Mouse (Mus musculus): Measurements from ENCODE around the gene Gpr35. TPM values are rescaled to one million over a fixed set of nuclear protein-coding genes. Genes with fewer than 3 reads are reported as not detected.

The Gpr35 gene
- total RNA-seq, 2 experiments from 2014 or later: 0.25 to 0.61 TPM

GRCm38 (mm10) chr1:92912286-92912685 is 38.4 kb upstream of the Gpr35 start:
- H3K4me3 ChIP-seq: peak overlapping the region; percentile 96
- no peak for TF ChIP-seq CTCF (IDR thresholded peaks at IDR 0.05)
- no peak for DNase-seq
- H3K27ac ChIP-seq: no peak overlapping the region; the same call in 1 of the 2 replicates
- intact Hi-C loops (cut with DNase I): no loop called here

- intact Hi-C loops (cut with DNase I): no loop called here
These were observed 36.4 kb upstream of the Gpr35 start for GRCm38 (mm10) chr1:92914239-92914638.

GRCm38 (mm10) chr1:92914993-92915392 is 35.7 kb upstream of the Gpr35 start:
- no peak overlapping the region for H3K4me3 ChIP-seq
- H3K27ac ChIP-seq: no peak overlapping the region
- no peak for TF ChIP-seq CTCF (IDR thresholded peaks at IDR 0.05)
- no peak for DNase-seq
- intact Hi-C loops (cut with DNase I): no loop called here

More at GRCm38 (mm10) chr1:92914239-92914638, 36.4 kb upstream of the Gpr35 start:
- Histone ChIP-seq H3K4me3 (no peak overlapping the region), H3K27ac (no peak overlapping the region)
- DNase-seq: no peak
- no peak for TF ChIP-seq CTCF (IDR thresholded peaks at IDR 0.05)

GRCm38 (mm10) chr1:92916725-92917124 is 33.9 kb upstream of the Gpr35 start:
- TF ChIP-seq CTCF (IDR thresholded peaks at IDR 0.05): no peak
- Histone ChIP-seq H3K27ac (no peak overlapping the region), H3K4me3 (no peak overlapping the region)
- DNase-seq: no peak
- intact Hi-C loops (cut with DNase I): no loop called here

- Histone ChIP-seq H3K27ac (no peak overlapping the region), H3K4me3 (no peak overlapping the region)
- TF ChIP-seq CTCF (IDR thresholded peaks at IDR 0.05): no peak
- intact Hi-C loops (cut with DNase I): no loop called here
- no peak for DNase-seq
These were observed 31.5 kb upstream of the Gpr35 start for GRCm38 (mm10) chr1:92919151-92919550.

GRCm38 (mm10) chr1:92919775-92920174 is 30.9 kb upstream of the Gpr35 start:
- peak; percentile 45 for DNase-seq
- Histone ChIP-seq H3K4me3 (no peak overlapping the region), H3K27ac (no peak overlapping the region)
- no peak for TF ChIP-seq CTCF (IDR thresholded peaks at IDR 0.05)
- intact Hi-C loops (cut with DNase I): no loop called here

GRCm38 (mm10) chr1:92920474-92921200 is 30.0 kb upstream of the Gpr35 start:
- Histone ChIP-seq H3K4me3 (no peak overlapping the region), H3K27ac (no peak overlapping the region)
- TF ChIP-seq CTCF (IDR thresholded peaks at IDR 0.05): no peak
- DNase-seq: no peak
- intact Hi-C loops (cut with DNase I): no loop called here

GRCm38 (mm10) chr1:92921496-92921895 is 29.2 kb upstream of the Gpr35 start:
- TF ChIP-seq CTCF (IDR thresholded peaks at IDR 0.05): no peak
- intact Hi-C loops (cut with DNase I): no loop called here
- no peak overlapping the region for H3K4me3 ChIP-seq
- no peak for DNase-seq
- no peak overlapping the region for H3K27ac ChIP-seq

GRCm38 (mm10) chr1:92930171-92930706 is 20.4 kb upstream of the Gpr35 start:
- no peak for TF ChIP-seq CTCF (IDR thresholded peaks at IDR 0.05)
- no peak for DNase-seq
- intact Hi-C loops (cut with DNase I): no loop called here
- Histone ChIP-seq H3K4me3 (no peak overlapping the region), H3K27ac (no peak overlapping the region)

- intact Hi-C loops (cut with DNase I): loop anchor here (2.0 kb wide), 1 partner anchor 23 kb away; the partner anchor contains the start of gene Rnpepl1
- TF ChIP-seq CTCF (IDR thresholded peaks at IDR 0.05): no peak
- H3K27ac ChIP-seq: peak overlapping the region; percentile 99
- no peak for DNase-seq
- H3K4me3 ChIP-seq: peak overlapping the region; percentile 97
These were observed 17.1 kb upstream of the Gpr35 start for GRCm38 (mm10) chr1:92933611-92934010.

GRCm38 (mm10) chr1:92934182-92934827 is 16.4 kb upstream of the Gpr35 start, which contains the start of gene Capn10:
Gene Capn10, plus strand, starts transcription at chr1:92934376.
- TF ChIP-seq CTCF (IDR thresholded peaks at IDR 0.05): no peak
- peak; percentile 96 for DNase-seq
- intact Hi-C loops (cut with DNase I): loop anchor here (2.0 kb wide), 1 partner anchor 24 kb away; the partner anchor contains the start of gene Rnpepl1
- Histone ChIP-seq H3K4me3 (peak within 1 kb of the TSS; percentile 97), H3K27ac (peak within 1 kb of the TSS; percentile 99)

GRCm38 (mm10) chr1:92935054-92935962 is 15.4 kb upstream of the Gpr35 start:
- no peak for DNase-seq
- Histone ChIP-seq H3K27ac (peak overlapping the region; percentile 99), H3K4me3 (peak overlapping the region; percentile 97)
- no peak for TF ChIP-seq CTCF (IDR thresholded peaks at IDR 0.05)
- intact Hi-C loops (cut with DNase I): loop anchor here (2.0 kb wide), 1 partner anchor 25 kb away; the partner anchor contains the start of gene Rnpepl1
